Mouse (Mus musculus) testis, adult 2 months (tissue): ENCODE measurements around the gene Mrps34. TPM values are rescaled to one million over a fixed set of nuclear protein-coding genes. Genes with fewer than 3 reads are reported as not detected.
"Not testable (repeated sequence)": the region's sequence is repeated elsewhere in the genome, so short reads cannot be mapped to it uniquely, and the experiment has no call there.

Experiments used
- H3K27ac ChIP-seq: fragments of 200-500 bp; 2 replicates; pipeline ENCODE4 v1.5.1; 2012; ENCODE audit warnings: low read depth, low read length; ENCODE audit not compliant: control insufficient read depth, insufficient read depth
- H3K27me3 ChIP-seq: fragments of 200-500 bp; 2 replicates; pipeline ENCODE4 v1.6.1; 2012; ENCODE audit warnings: mild to moderate bottlenecking, low read length, moderate library complexity; ENCODE audit not compliant: control insufficient read depth, insufficient read depth
- H3K36me3 ChIP-seq: fragments of 200-500 bp; 2 replicates; pipeline ENCODE4 v1.6.1; 2012; ENCODE audit warnings: mild to moderate bottlenecking, low read length; ENCODE audit not compliant: control insufficient read depth, insufficient read depth
- H3K4me1 ChIP-seq: fragments of 200-500 bp; 2 replicates; pipeline ENCODE4 v1.6.1; 2012; ENCODE audit warnings: low read length; ENCODE audit not compliant: control insufficient read depth, insufficient read depth
- H3K4me3 ChIP-seq: fragments of 200-500 bp; 2 replicates; pipeline ENCODE4 v1.5.1; 2012; ENCODE audit warnings: low read depth, mild to moderate bottlenecking, low read length, moderate library complexity, mixed read lengths; ENCODE audit not compliant: control insufficient read depth
- CTCF ChIP-seq: fragments of 200-500 bp; IDR thresholded peaks from 2 replicates; pipeline ENCODE4 v1.5.1; 2012; ENCODE audit warnings: low read depth, mild to moderate bottlenecking, inconsistent platforms, low read length, moderate library complexity; ENCODE audit not compliant: control insufficient read depth, insufficient read depth, insufficient replicate concordance
- POLR2A ChIP-seq: fragments of 200-500 bp; IDR thresholded peaks from 2 replicates; pipeline ENCODE4 v1.6.1; 2012; ENCODE audit warnings: low read depth, mild to moderate bottlenecking, inconsistent platforms, low read length, moderate library complexity; ENCODE audit not compliant: control insufficient read depth
- polyA plus RNA-seq: library from polyadenylated mRNA; depleted of rRNA; stranded (reverse); fragments of >200 nt; gene quantifications from 2 replicates; pipeline ENCODE4 v1.2.3, GENCODE M21; 2012; rRNA removed

Mrps34 gene
- polyA plus RNA-seq, 1 experiment, result 45.9 TPM

- Histone ChIP-seq H3K27ac (no peak overlapping the region; the same call in 1 of the 2 replicates), H3K4me3 (peak overlapping the region; percentile 71), H3K36me3 (no peaks in the 10 kb centered on the region), H3K27me3 (no peaks in the 10 kb centered on the region), H3K4me1 (peaks cover 5% of the 10 kb centered on the region)
- TF ChIP-seq POLR2A, result no peak
- TF ChIP-seq CTCF, result no peak
These were observed 40.8 kb downstream of the Mrps34 start for GRCm38 (mm10) chr17:24935666-24936065.

GRCm38 (mm10) chr17:24936259-24937237, 41.6 kb downstream of the Mrps34 start, which contains the start of gene Mapk8ip3:
TSS of gene Mapk8ip3 (minus strand) at chr17:24936977.
- H3K4me3 ChIP-seq, result peak within 1 kb of the TSS; percentile 78
- peaks cover 5% of the 10 kb centered on the region for H3K4me1 ChIP-seq
- H3K36me3 ChIP-seq, result no peaks in the 10 kb centered on the region
- H3K27me3 ChIP-seq, result no peaks in the 10 kb centered on the region
- peak within 1 kb of the TSS; percentile 76 for H3K27ac ChIP-seq
- TF ChIP-seq CTCF (no peak), POLR2A (peak; percentile 88)

DNA sequence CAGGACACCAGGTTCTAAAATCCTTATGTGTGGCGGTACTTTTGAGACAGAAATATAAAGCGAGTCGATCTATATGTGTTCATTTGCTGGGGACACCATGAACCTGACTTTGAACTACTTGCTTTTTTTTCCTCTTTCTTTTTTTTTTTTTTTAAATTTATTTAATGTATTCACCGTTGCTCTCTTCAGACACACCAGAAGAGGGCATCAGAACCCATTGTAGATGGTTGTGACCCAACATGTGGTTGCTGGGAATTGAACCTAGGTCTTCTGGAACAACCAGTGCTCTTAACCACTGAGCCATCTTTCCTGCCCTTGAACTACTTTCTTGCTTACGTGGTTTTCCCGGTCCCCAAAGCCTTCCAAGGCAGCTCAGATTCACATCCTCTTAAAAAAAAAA, 42.4 kb downstream of the Mrps34 start:
- Histone ChIP-seq H3K27me3 (no peaks in the 10 kb centered on the region), H3K36me3 (no peaks in the 10 kb centered on the region), H3K4me3 (peak overlapping the region; percentile 78), H3K27ac (peak overlapping the region; percentile 76), H3K4me1 (peaks cover 5% of the 10 kb centered on the region)
- TF ChIP-seq POLR2A (no peak), CTCF (no peak)

GRCm38 (mm10) chr17:24942453-24942852, 47.5 kb downstream of the Mrps34 start:
- peak; percentile 26; the same call in 1 of the 2 replicates for TF ChIP-seq CTCF
- not testable (repeated sequence) for H3K27me3 ChIP-seq, H3K27ac ChIP-seq, H3K36me3 ChIP-seq, H3K4me1 ChIP-seq, H3K4me3 ChIP-seq

DNA sequence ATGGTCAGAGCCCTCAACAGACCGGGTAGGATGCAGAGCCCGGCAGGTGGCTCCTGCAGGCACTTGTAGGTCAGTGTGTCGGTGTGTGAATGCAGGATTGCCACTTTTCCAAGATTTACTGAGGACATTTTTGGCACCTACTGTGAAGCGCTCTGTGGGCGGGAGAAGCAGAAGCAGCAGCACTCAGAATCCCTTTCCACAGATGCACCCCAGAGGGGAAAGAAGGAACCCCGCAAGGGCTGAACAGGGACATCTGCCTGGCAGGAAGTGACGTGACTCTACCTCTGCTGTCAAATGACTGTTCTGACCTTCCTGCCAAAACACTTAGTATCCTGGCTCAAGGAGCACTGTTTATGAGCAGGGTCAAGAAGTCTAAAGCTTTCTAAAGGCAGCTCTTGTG, 48.1 kb downstream of the Mrps34 start:
- H3K4me1 ChIP-seq, result no peaks in the 10 kb centered on the region
- H3K27me3 ChIP-seq, result no peaks in the 10 kb centered on the region
- TF ChIP-seq POLR2A, result no peak
- TF ChIP-seq CTCF, result no peak
- no peaks in the 10 kb centered on the region for H3K36me3 ChIP-seq
- no peak overlapping the region for H3K4me3 ChIP-seq
- H3K27ac ChIP-seq, result no peak overlapping the region

DNA sequence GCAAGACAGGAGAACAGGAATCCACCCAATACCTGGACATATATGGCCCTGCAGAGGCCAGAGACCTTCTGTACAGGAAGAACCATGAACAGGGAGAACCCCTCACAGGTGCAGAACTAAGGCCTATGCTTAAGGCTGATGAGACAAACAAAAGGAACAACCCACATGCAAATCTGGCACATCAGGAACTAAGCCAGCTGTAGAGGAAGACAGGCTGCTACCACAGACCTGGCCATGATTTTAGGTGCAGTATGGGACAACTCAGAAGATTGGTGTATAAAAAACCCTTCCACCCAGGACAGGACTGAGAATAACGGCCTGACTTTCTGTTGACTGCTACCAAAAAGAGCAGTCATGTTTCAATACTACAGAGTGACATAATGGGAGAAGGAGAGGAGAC, 48.7 kb downstream of the Mrps34 start:
- not testable (repeated sequence) for H3K27me3 ChIP-seq, H3K36me3 ChIP-seq, H3K4me3 ChIP-seq, H3K4me1 ChIP-seq, H3K27ac ChIP-seq

Other genes starting within 250 kb of the Mrps34 start
- gene Slc9a3r2, start 244.8 kb upstream of the Mrps34 start, polyA plus RNA-seq, result 3.3 and 3.9 TPM in 2 replicates
- 0.19 TPM in 1 of 2 replicates, not detected in the other for gene Npw, start 236.7 kb upstream of the Mrps34 start, polyA plus RNA-seq
- 45.4 and 50.0 TPM in 2 replicates for gene Zfp598, start 225.4 kb upstream of the Mrps34 start, polyA plus RNA-seq
- 0.20 and 0.30 TPM in 2 replicates for gene Syngr3, start 205.2 kb upstream of the Mrps34 start, polyA plus RNA-seq
- 144 and 150 TPM in 2 replicates for gene Gfer, start 199.0 kb upstream of the Mrps34 start, polyA plus RNA-seq
- gene Noxo1, start 198.9 kb upstream of the Mrps34 start, polyA plus RNA-seq, result 62.1 and 63.2 TPM in 2 replicates
- gene Tbl3, start 187.5 kb upstream of the Mrps34 start, polyA plus RNA-seq, result 85.4 and 89.5 TPM in 2 replicates
- gene Rnf151, start 177.1 kb upstream of the Mrps34 start, polyA plus RNA-seq, result 1,124 and 1,208 TPM in 2 replicates
- gene Rps2, start 177.0 kb upstream of the Mrps34 start, polyA plus RNA-seq, result 515 and 558 TPM in 2 replicates
- 198 and 211 TPM in 2 replicates for gene Ndufb10, start 170.6 kb upstream of the Mrps34 start, polyA plus RNA-seq
- gene Rpl3l, start 167.3 kb upstream of the Mrps34 start, polyA plus RNA-seq, result 0.21 and 1.4 TPM in 2 replicates
- gene Msrb1, start 158.5 kb upstream of the Mrps34 start, polyA plus RNA-seq, result 9.3 and 13.8 TPM in 2 replicates
- 0.73 and 0.89 TPM in 2 replicates for gene Hs3st6, start 142.1 kb upstream of the Mrps34 start, polyA plus RNA-seq
- 3.4 and 4.7 TPM in 2 replicates for gene Meiob, start 90.8 kb upstream of the Mrps34 start, polyA plus RNA-seq
- gene Hagh, start 55.0 kb upstream of the Mrps34 start, polyA plus RNA-seq, result 529 and 573 TPM in 2 replicates
- 12.6 and 16.6 TPM in 2 replicates for gene Fahd1, start 44.8 kb upstream of the Mrps34 start, polyA plus RNA-seq
- 4.0 and 4.2 TPM in 2 replicates for gene Igfals, start 29.1 kb upstream of the Mrps34 start, polyA plus RNA-seq
- 125 and 131 TPM in 2 replicates for gene Nubp2, start 8.8 kb upstream of the Mrps34 start, polyA plus RNA-seq
- gene Spsb3, start 8.5 kb upstream of the Mrps34 start, polyA plus RNA-seq, result 161 and 177 TPM in 2 replicates
- 28.0 and 31.2 TPM in 2 replicates for gene Eme2, start within 50 bp of the Mrps34 start, polyA plus RNA-seq
- 9.3 and 15.5 TPM in 2 replicates for gene Nme3, start 1.4 kb downstream of the Mrps34 start, polyA plus RNA-seq
- gene Mapk8ip3, start 41.9 kb downstream of the Mrps34 start, polyA plus RNA-seq, result 60.2 and 62.6 TPM in 2 replicates
- 5.4 and 6.5 TPM in 2 replicates for gene Jpt2, start 65.6 kb downstream of the Mrps34 start, polyA plus RNA-seq
- 26.5 and 27.6 TPM in 2 replicates for gene Cramp1l, start 120.7 kb downstream of the Mrps34 start, polyA plus RNA-seq
- gene Ift140, start 121.0 kb downstream of the Mrps34 start, polyA plus RNA-seq, result 130 and 146 TPM in 2 replicates
- 4.1 and 5.2 TPM in 2 replicates for gene Tmem204, start 188.5 kb downstream of the Mrps34 start, polyA plus RNA-seq
- 5.4 and 7.0 TPM in 2 replicates for gene Telo2, start 220.9 kb downstream of the Mrps34 start, polyA plus RNA-seq
- gene Ptx4, start 225.6 kb downstream of the Mrps34 start, polyA plus RNA-seq, result 0.23 and 0.40 TPM in 2 replicates
- gene Clcn7, start 238.3 kb downstream of the Mrps34 start, polyA plus RNA-seq, result 14.1 and 14.8 TPM in 2 replicates